Mouse (Mus musculus) liver, postnatal 0 days (tissue): ENCODE data around the gene Btbd7. TPM values are rescaled to one million over a fixed set of nuclear protein-coding genes. Genes with fewer than 3 reads are reported as not detected.
A peak's percentile ranks its signal among the peaks of the same experiment; 100 is the strongest.

Source experiments
- ATAC-seq: fragments of 200-750 bp; cut with Nextera tagmentation; 2 replicates; pipeline ENCODE4 v1.8.0; 2017; ENCODE audit warnings: mild to moderate bottlenecking, moderate library complexity
- DNase-seq: peaks from one replicate; pipeline ENCODE4 v3.0.0-alpha.2; 2016
- H3K27ac ChIP-seq: fragments of 300-500 bp; sonication (generic); 2 replicates; pipeline ENCODE4 v1.5.1; 2014; ENCODE audit warnings: antibody characterized with exemption, moderate library complexity, mild to moderate bottlenecking, low read depth
- H3K27me3 ChIP-seq: fragments of 300-500 bp; sonication (generic); 2 replicates; pipeline ENCODE4 v1.6.1; 2014; ENCODE audit warnings: low read length, control low read depth, mixed read lengths; ENCODE audit not compliant: insufficient read depth
- H3K36me3 ChIP-seq: fragments of 300-500 bp; sonication (generic); replicated peaks from 2 replicates; pipeline ENCODE4 v1.6.1; 2014; ENCODE audit warnings: mild to moderate bottlenecking, control low read depth, low read length, moderate library complexity, mixed read lengths; ENCODE audit not compliant: insufficient read depth
- H3K4me1 ChIP-seq: fragments of 300-500 bp; sonication (generic); 2 replicates; pipeline ENCODE4 v1.6.1; 2014; ENCODE audit warnings: antibody characterized with exemption, mild to moderate bottlenecking, control low read depth; ENCODE audit not compliant: insufficient read depth
- H3K4me2 ChIP-seq: fragments of 300-500 bp; sonication (generic); 2 replicates; pipeline ENCODE4 v1.6.1; 2014; ENCODE audit warnings: low read depth, mild to moderate bottlenecking, low read length, moderate library complexity, mixed read lengths
- H3K4me3 ChIP-seq: fragments of 300-500 bp; sonication (generic); 2 replicates; pipeline ENCODE4 v1.5.1; 2014; ENCODE audit warnings: low read depth, low read length
- H3K9ac ChIP-seq: fragments of 300-500 bp; sonication (generic); replicated peaks from 2 replicates; pipeline ENCODE4 v1.6.1; 2014; ENCODE audit warnings: mild to moderate bottlenecking, moderate library complexity
- H3K9me3 ChIP-seq: fragments of 300-500 bp; sonication (generic); 2 replicates; pipeline ENCODE4 v1.6.1; 2016; ENCODE audit warnings: mild to moderate bottlenecking, control low read depth, low read length, mixed read lengths
- CTCF ChIP-seq: sonication (generic); IDR thresholded peaks from 2 replicates; pipeline ENCODE4 v1.5.1; 2016; ENCODE audit warnings: antibody characterized with exemption, low read depth
- EP300 ChIP-seq: IDR thresholded peaks from 2 replicates; pipeline ENCODE4 v1.6.1; 2016; ENCODE audit warnings: antibody characterized with exemption, low read depth, mild to moderate bottlenecking
- WGBS: fragments of 180-500 bp; shearing (Covaris S2); extraction: QIAGEN DNeasy Blood & Tissue Kit; methylation state at CpG from one replicate; pipeline ENCODE4 v1.1.7; 2014; ENCODE audit not compliant: insufficient replicate concordance; 5-methylcytosine and 5-hydroxymethylcytosine counted together
- polyA plus RNA-seq: library from polyadenylated mRNA; unstranded; fragments of >200 nt; fragmentation: Nextera tagmentation; extraction: Ambion mirVana; gene quantifications from 2 replicates; pipeline ENCODE4 v1.2.1, GENCODE M21; 2015

Btbd7 gene
- polyA plus RNA-seq = 4.6 and 4.7 TPM in 2 replicates

GRCm38 (mm10) chr12:102878031-102878823, at the start of gene Btbd7:
Btbd7 (minus strand) TSS chr12:102878471.
- WGBS = 2% methylated on average over 48 of the region's 95 CpGs
- TF ChIP-seq CTCF (no peak), EP300 (no peak)

GRCm38 (mm10) chr12:102916073-102916472, 37.8 kb upstream of the Btbd7 start:
- no peaks in the 10 kb centered on the region for H3K36me3 ChIP-seq
- no peak overlapping the region for H3K27ac ChIP-seq
- ATAC-seq (no peak), DNase-seq (no peak)
- no peaks in the 10 kb centered on the region for H3K9me3 ChIP-seq
- TF ChIP-seq CTCF (no peak), EP300 (no peak)
- no peaks in the 10 kb centered on the region for H3K4me1 ChIP-seq
- 52% methylated on average over 2 of the region's 2 CpGs for WGBS
- no peak overlapping the region for H3K9ac ChIP-seq
- H3K4me3 ChIP-seq = no peak overlapping the region
- H3K4me2 ChIP-seq = no peak overlapping the region
- H3K27me3 ChIP-seq = no peaks in the 10 kb centered on the region

More at GRCm38 (mm10) chr12:102878031-102878823, at the start of gene Btbd7:
- H3K27ac ChIP-seq = peak within 1 kb of the TSS; percentile 99
- no peaks in the 10 kb centered on the region for H3K36me3 ChIP-seq
- no peaks in the 10 kb centered on the region for H3K27me3 ChIP-seq
- no peaks in the 10 kb centered on the region for H3K9me3 ChIP-seq
- peak; percentile 94 for ATAC-seq
- H3K4me3 ChIP-seq = peak within 1 kb of the TSS; percentile 100
- H3K4me1 ChIP-seq = peaks cover 23% of the 10 kb centered on the region
- peak; percentile 98 for DNase-seq
- H3K9ac ChIP-seq = peak within 1 kb of the TSS; percentile 99
- H3K4me2 ChIP-seq = peak within 1 kb of the TSS; percentile 96

DNA sequence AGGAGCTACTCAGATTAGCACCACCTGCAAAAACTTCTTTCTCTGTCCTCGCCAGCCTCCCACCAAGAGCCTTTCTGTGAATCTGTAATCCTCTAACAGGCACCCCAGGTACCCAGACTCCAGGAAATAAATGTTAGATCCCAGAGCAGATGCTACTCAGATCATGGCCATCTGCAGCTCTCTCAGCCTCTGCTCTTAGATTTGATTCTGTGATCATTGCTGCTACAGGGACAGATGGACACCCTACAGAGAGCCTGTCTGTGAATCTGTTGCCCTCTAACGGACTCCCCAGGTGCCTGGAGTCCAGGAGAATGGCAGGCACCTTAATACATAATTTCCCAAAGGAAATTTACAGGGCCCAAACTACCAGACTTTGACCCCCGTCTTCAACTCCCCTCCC, 29.9 kb upstream of the Btbd7 start:
- Histone ChIP-seq H3K27me3 (no peaks in the 10 kb centered on the region), H3K4me1 (no peaks in the 10 kb centered on the region), H3K9ac (no peak overlapping the region), H3K36me3 (no peaks in the 10 kb centered on the region), H3K4me2 (no peak overlapping the region), H3K9me3 (no peaks in the 10 kb centered on the region), H3K27ac (no peak overlapping the region), H3K4me3 (no peak overlapping the region)
- ATAC-seq = no peak
- 42% methylated on average over 3 of the region's 3 CpGs for WGBS
- no peak for DNase-seq
- TF ChIP-seq EP300 (no peak), CTCF (no peak)

GRCm38 (mm10) chr12:102899091-102899490, 20.8 kb upstream of the Btbd7 start, which contains the start of gene Cox8c:
Cox8c (plus strand) TSS chr12:102899316.
- DNase-seq (no peak), ATAC-seq (no peak)
- Histone ChIP-seq H3K9me3 (no peaks in the 10 kb centered on the region), H3K4me1 (no peaks in the 10 kb centered on the region), H3K4me3 (no peak within 1 kb of the TSS), H3K9ac (no peak within 1 kb of the TSS), H3K4me2 (no peak within 1 kb of the TSS), H3K36me3 (no peaks in the 10 kb centered on the region), H3K27me3 (no peaks in the 10 kb centered on the region), H3K27ac (no peak within 1 kb of the TSS)
- TF ChIP-seq EP300 (no peak), CTCF (no peak)
- WGBS = 92% methylated on average over 17 of the region's 17 CpGs

DNA sequence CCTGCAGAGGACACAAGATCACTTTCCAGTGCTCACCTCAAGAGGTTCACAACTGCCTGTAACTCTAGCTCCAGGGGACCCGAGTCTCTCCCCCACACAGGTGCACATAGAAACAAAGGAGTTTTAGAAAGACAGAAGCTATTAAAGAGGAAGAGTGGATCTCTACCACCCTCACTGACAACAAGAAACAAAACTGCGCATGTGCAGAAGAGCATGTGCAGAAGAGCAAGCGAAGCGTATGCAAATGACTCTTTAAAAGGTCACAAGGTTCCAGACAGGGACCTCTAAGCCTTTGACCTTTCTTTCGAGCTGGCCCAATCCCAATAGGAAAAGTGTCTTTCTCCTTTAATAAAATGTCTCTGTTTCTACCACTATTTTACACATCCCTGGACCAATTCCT, 10.3 kb upstream of the Btbd7 start:
- no peaks in the 10 kb centered on the region for H3K4me1 ChIP-seq
- H3K27ac ChIP-seq = no peak overlapping the region
- H3K9ac ChIP-seq = no peak overlapping the region
- H3K36me3 ChIP-seq = no peaks in the 10 kb centered on the region
- WGBS = 68% methylated on average over 5 of the region's 5 CpGs
- DNase-seq (no peak), ATAC-seq (no peak)
- H3K27me3 ChIP-seq = no peaks in the 10 kb centered on the region
- H3K4me2 ChIP-seq = no peak overlapping the region
- H3K9me3 ChIP-seq = peaks cover 2% of the 10 kb centered on the region; the same call in 1 of the 2 replicates
- no peak overlapping the region for H3K4me3 ChIP-seq
- TF ChIP-seq EP300 (no peak), CTCF (no peak)

DNA sequence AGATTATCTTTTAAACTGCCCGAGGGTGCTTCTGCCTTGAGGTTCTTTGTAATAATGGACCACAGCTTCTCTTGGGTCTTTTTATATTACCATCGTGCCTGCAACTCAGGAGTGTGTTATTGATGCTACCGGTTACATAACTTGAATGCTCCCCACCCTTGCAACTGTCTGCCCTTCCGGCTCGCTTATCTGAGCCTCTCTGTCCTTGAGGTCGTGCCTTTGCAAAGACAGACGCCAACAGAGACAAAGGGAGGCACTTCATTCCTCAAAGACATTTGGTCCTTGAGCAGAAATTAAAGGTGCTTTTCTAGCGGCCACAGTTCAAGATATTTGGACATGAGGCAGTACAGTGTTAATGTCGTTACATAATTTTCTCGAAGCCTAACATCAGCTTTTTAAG, 9.1 kb upstream of the Btbd7 start:
- ATAC-seq = no peak
- no peak overlapping the region for H3K27ac ChIP-seq
- peaks cover 2% of the 10 kb centered on the region; the same call in 1 of the 2 replicates for H3K9me3 ChIP-seq
- no peak overlapping the region for H3K4me2 ChIP-seq
- DNase-seq = no peak
- H3K4me3 ChIP-seq = no peak overlapping the region
- 67% methylated on average over 10 of the region's 10 CpGs for WGBS
- no peaks in the 10 kb centered on the region for H3K36me3 ChIP-seq
- H3K27me3 ChIP-seq = no peaks in the 10 kb centered on the region
- TF ChIP-seq EP300 (no peak), CTCF (no peak)
- no peaks in the 10 kb centered on the region for H3K4me1 ChIP-seq
- H3K9ac ChIP-seq = no peak overlapping the region
